Mouse (Mus musculus): ENCODE results near the gene Dmrt1. TPM values are rescaled to one million over a fixed set of nuclear protein-coding genes. Genes with fewer than 3 reads are reported as not detected.
A peak's percentile ranks its signal among the peaks of the same experiment; 100 is the strongest.

Gene Dmrt1
- polyA plus RNA-seq, 1 experiment from 2014 or later = not detected

- no peak overlapping the region for H3K4me3 ChIP-seq (ENCODE audit: low read depth, low read length)
- H3K27me3 ChIP-seq (replicated peaks; ENCODE audit: control insufficient read depth, insufficient read depth, low read length) = peaks cover 26% of the 10 kb centered on the region
- no peak for ATAC-seq (replicated peaks; ENCODE audit: low FRiP score, low TSS enrichment, low read depth)
- no peaks in the 10 kb centered on the region for H3K36me3 ChIP-seq (ENCODE audit: control insufficient read depth, insufficient read depth, low read length)
- 23% methylated on average over 2 of the region's 2 CpGs for WGBS
- no peak for DNase-seq (ENCODE audit: low spot score)
- H3K9me3 ChIP-seq (ENCODE audit: control insufficient read depth, low read length) = no peaks in the 10 kb centered on the region
- no peak overlapping the region for H3K9ac ChIP-seq (ENCODE audit: low read length)
- H3K27ac ChIP-seq (ENCODE audit: low read depth) = no peak overlapping the region
- H3K4me2 ChIP-seq (ENCODE audit: low read length) = no peak overlapping the region
- H3K4me1 ChIP-seq (replicated peaks; ENCODE audit: control insufficient read depth, insufficient read depth, low read length) = 0 out of 2 replicates have a peak, but pooled peaks cover 4% of the 10 kb centered on the region
These were observed 16.9 kb upstream of the Dmrt1 start for GRCm38 (mm10) chr19:25488546-25488945.

- ATAC-seq (replicated peaks; ENCODE audit: low FRiP score, low TSS enrichment, low read depth) = no peak
These were observed 15.9 kb upstream of the Dmrt1 start for GRCm38 (mm10) chr19:25489546-25489945.

GRCm38 (mm10) chr19:25497434-25497833 lies 8.0 kb upstream of the Dmrt1 start:
- no peak for ATAC-seq (replicated peaks; ENCODE audit: low FRiP score, low TSS enrichment, low read depth)
- H3K4me3 ChIP-seq (ENCODE audit: low read depth, low read length) = no peak overlapping the region

More at GRCm38 (mm10) chr19:25489546-25489945, 15.9 kb upstream of the Dmrt1 start:
- Histone ChIP-seq H3K4me2 (ENCODE audit: low read length) (no peak overlapping the region), H3K9ac (ENCODE audit: low read length) (no peak overlapping the region), H3K4me1 (replicated peaks; ENCODE audit: control insufficient read depth, insufficient read depth, low read length) (0 out of 2 replicates have a peak, but pooled peaks cover 4% of the 10 kb centered on the region), H3K36me3 (ENCODE audit: control insufficient read depth, insufficient read depth, low read length) (no peaks in the 10 kb centered on the region), H3K9me3 (ENCODE audit: control insufficient read depth, low read length) (no peaks in the 10 kb centered on the region), H3K27me3 (replicated peaks; ENCODE audit: control insufficient read depth, insufficient read depth, low read length) (peaks cover 26% of the 10 kb centered on the region), H3K27ac (ENCODE audit: low read depth) (no peak overlapping the region), H3K4me3 (ENCODE audit: low read depth, low read length) (no peak overlapping the region)
- DNase-seq (ENCODE audit: low spot score) = no peak
- 52% methylated on average over 2 of the region's 2 CpGs for WGBS

DNA sequence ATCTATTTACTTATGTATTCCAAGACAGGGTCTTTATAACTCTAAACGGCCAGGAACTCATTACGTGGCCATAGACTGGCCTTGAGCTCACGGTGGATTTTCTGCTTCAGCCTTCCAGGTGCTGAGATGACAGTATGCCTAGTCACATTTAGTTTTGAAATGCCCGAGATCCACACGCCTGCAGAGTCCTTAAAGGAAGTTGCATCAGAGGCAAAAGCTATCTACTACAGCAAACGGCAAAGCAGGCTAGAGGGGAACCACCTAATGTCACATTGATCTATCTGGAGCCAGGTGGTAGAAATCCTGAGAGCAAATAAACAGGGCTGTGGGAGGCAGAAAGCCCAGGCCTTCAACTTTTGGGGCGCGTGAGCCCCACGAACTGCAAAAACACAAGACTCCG lies 540 bp upstream of the Dmrt1 start:
- Histone ChIP-seq H3K27me3 (replicated peaks; ENCODE audit: control insufficient read depth, insufficient read depth, low read length) (peaks cover 74% of the 10 kb centered on the region), H3K36me3 (ENCODE audit: control insufficient read depth, insufficient read depth, low read length) (no peaks in the 10 kb centered on the region), H3K4me1 (replicated peaks; ENCODE audit: control insufficient read depth, insufficient read depth, low read length) (peaks cover 7% of the 10 kb centered on the region; the same call in 1 of the 2 replicates), H3K27ac (ENCODE audit: low read depth) (no peak overlapping the region), H3K9ac (ENCODE audit: low read length) (no peak overlapping the region), H3K9me3 (ENCODE audit: control insufficient read depth, low read length) (0 out of 2 replicates have a peak, but pooled peaks cover 2% of the 10 kb centered on the region), H3K4me2 (ENCODE audit: low read length) (no peak overlapping the region), H3K4me3 (ENCODE audit: low read depth, low read length) (no peak overlapping the region)
- DNase-seq (ENCODE audit: low spot score) (no peak), ATAC-seq (replicated peaks; ENCODE audit: low FRiP score, low TSS enrichment, low read depth) (no peak)
- WGBS = 28% methylated on average over 10 of the region's 10 CpGs

More at GRCm38 (mm10) chr19:25497434-25497833, 8.0 kb upstream of the Dmrt1 start:
- DNase-seq (ENCODE audit: low spot score) = no peak
- no peak overlapping the region for H3K4me2 ChIP-seq (ENCODE audit: low read length)
- peaks cover 3% of the 10 kb centered on the region; the same call in 1 of the 2 replicates for H3K27me3 ChIP-seq (replicated peaks; ENCODE audit: control insufficient read depth, insufficient read depth, low read length)
- H3K9me3 ChIP-seq (ENCODE audit: control insufficient read depth, low read length) = no peaks in the 10 kb centered on the region
- H3K36me3 ChIP-seq (ENCODE audit: control insufficient read depth, insufficient read depth, low read length) = no peaks in the 10 kb centered on the region
- 69% methylated on average over 6 of the region's 6 CpGs for whole genome bisulfite sequencing
- no peaks in the 10 kb centered on the region for H3K4me1 ChIP-seq (replicated peaks; ENCODE audit: control insufficient read depth, insufficient read depth, low read length)
- H3K9ac ChIP-seq (ENCODE audit: low read length) = no peak overlapping the region
- no peak overlapping the region for H3K27ac ChIP-seq (ENCODE audit: low read depth)

DNA sequence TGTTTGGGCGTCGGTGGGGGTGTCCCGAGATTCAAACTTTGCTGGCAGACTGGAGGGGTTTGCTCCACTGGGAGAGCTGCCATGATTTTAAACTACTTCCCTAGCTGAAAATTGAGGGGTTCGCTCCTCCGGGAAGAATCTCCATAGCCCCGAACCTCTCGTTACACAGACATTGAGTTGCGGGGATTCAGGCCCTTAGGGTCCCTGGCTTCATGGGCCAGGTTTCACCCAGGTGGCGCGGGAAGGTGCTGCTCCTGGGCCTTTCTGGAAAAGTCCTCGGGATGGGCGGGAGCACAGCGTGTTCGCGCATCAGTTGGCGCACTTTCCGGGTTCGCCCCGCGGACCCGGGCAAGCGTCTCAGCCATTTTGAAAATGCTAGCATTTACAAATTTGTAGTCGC lies 1.2 kb downstream of the Dmrt1 start:
- 3% methylated on average over 23 of the region's 23 CpGs for WGBS
- Histone ChIP-seq H3K9ac (ENCODE audit: low read length) (no peak overlapping the region), H3K36me3 (ENCODE audit: control insufficient read depth, insufficient read depth, low read length) (no peaks in the 10 kb centered on the region), H3K27me3 (replicated peaks; ENCODE audit: control insufficient read depth, insufficient read depth, low read length) (peaks cover 71% of the 10 kb centered on the region), H3K4me3 (ENCODE audit: low read depth, low read length) (no peak overlapping the region), H3K27ac (ENCODE audit: low read depth) (no peak overlapping the region), H3K9me3 (ENCODE audit: control insufficient read depth, low read length) (0 out of 2 replicates have a peak, but pooled peaks cover 2% of the 10 kb centered on the region), H3K4me2 (ENCODE audit: low read length) (peak overlapping the region; percentile 34; the same call in 1 of the 2 replicates), H3K4me1 (replicated peaks; ENCODE audit: control insufficient read depth, insufficient read depth, low read length) (peaks cover 7% of the 10 kb centered on the region; the same call in 1 of the 2 replicates)
- DNase-seq (ENCODE audit: low spot score) (peak; percentile 70), ATAC-seq (replicated peaks; ENCODE audit: low FRiP score, low TSS enrichment, low read depth) (no peak)

DNA sequence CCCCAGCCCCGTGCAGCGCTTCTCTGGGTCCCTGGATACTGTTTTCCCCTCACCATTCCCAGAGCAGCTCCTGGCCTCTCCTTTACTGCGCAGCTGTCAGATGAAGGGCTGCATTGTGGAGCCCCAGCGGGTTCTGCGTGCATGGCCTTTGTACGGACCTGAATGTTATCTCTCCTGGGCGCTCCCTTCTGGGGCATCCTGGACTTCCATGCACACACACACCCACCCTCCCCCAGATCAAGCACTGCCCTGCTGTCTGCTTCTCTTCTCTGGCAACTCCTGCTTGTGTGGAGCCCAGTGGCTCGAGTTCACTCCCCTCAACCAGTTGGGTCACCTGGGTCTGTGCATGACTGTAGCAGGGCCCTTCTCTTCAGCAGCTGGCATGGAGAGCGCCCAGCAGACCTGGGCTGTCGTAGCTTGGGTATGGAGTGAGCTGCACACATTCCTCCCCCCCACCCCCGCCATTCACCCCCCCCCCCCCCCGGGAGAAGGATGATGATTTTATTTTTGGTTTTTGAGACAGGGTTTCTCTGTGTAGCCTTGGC lies 9.6 kb downstream of the Dmrt1 start:
- DNase-seq (ENCODE audit: low spot score) (no peak), ATAC-seq (replicated peaks; ENCODE audit: low FRiP score, low TSS enrichment, low read depth) (0 out of 2 replicates have a peak, but pooled peaks have one; percentile 62)
- H3K27ac ChIP-seq (ENCODE audit: low read depth) = no peak overlapping the region
- 42% methylated on average over 12 of the region's 12 CpGs for WGBS
- H3K9ac ChIP-seq (ENCODE audit: low read length) = no peak overlapping the region
- H3K27me3 ChIP-seq (replicated peaks; ENCODE audit: control insufficient read depth, insufficient read depth, low read length) = peaks cover 9% of the 10 kb centered on the region; the same call in 1 of the 2 replicates
- H3K36me3 ChIP-seq (ENCODE audit: control insufficient read depth, insufficient read depth, low read length) = no peaks in the 10 kb centered on the region
- H3K9me3 ChIP-seq (ENCODE audit: control insufficient read depth, low read length) = no peaks in the 10 kb centered on the region
- no peak overlapping the region for H3K4me3 ChIP-seq (ENCODE audit: low read depth, low read length)
- H3K4me2 ChIP-seq (ENCODE audit: low read length) = no peak overlapping the region
- H3K4me1 ChIP-seq (replicated peaks; ENCODE audit: control insufficient read depth, insufficient read depth, low read length) = no peaks in the 10 kb centered on the region

GRCm38 (mm10) chr19:25524156-25524555 lies 18.7 kb downstream of the Dmrt1 start:
- Histone ChIP-seq H3K4me1 (replicated peaks; ENCODE audit: control insufficient read depth, insufficient read depth, low read length) (no peaks in the 10 kb centered on the region), H3K36me3 (ENCODE audit: control insufficient read depth, insufficient read depth, low read length) (no peaks in the 10 kb centered on the region), H3K9ac (ENCODE audit: low read length) (no peak overlapping the region), H3K4me3 (ENCODE audit: low read depth, low read length) (no peak overlapping the region), H3K27me3 (replicated peaks; ENCODE audit: control insufficient read depth, insufficient read depth, low read length) (no peaks in the 10 kb centered on the region), H3K4me2 (ENCODE audit: low read length) (no peak overlapping the region), H3K9me3 (ENCODE audit: control insufficient read depth, low read length) (no peaks in the 10 kb centered on the region), H3K27ac (ENCODE audit: low read depth) (no peak overlapping the region)
- WGBS = 79% methylated on average over 6 of the region's 6 CpGs
- ATAC-seq (replicated peaks; ENCODE audit: low FRiP score, low TSS enrichment, low read depth) = no peak
- no peak for DNase-seq (ENCODE audit: low spot score)

DNA sequence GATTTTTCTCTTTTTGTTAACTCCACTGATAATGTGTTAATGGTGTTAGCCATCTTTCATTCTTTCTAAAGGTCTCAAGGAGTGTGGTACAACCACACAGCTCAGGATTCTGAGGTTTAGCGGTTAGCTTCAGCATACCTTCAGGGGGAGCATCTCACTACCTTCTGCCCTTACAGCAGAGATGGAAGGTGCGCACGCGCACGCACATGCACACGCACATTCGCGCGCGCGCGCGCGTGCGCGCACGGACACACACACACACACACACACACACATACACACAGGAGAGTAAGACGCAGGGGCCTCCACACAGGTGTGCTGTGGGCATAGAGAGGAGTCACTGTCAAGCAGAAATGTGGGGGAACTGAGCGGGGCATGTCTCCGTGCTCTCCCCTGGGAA lies 20.3 kb downstream of the Dmrt1 start:
- Histone ChIP-seq H3K4me1 (replicated peaks; ENCODE audit: control insufficient read depth, insufficient read depth, low read length) (no peaks in the 10 kb centered on the region), H3K9me3 (ENCODE audit: control insufficient read depth, low read length) (no peaks in the 10 kb centered on the region), H3K9ac (ENCODE audit: low read length) (no peak overlapping the region), H3K27me3 (replicated peaks; ENCODE audit: control insufficient read depth, insufficient read depth, low read length) (no peaks in the 10 kb centered on the region), H3K4me3 (ENCODE audit: low read depth, low read length) (no peak overlapping the region), H3K36me3 (ENCODE audit: control insufficient read depth, insufficient read depth, low read length) (no peaks in the 10 kb centered on the region), H3K4me2 (ENCODE audit: low read length) (no peak overlapping the region), H3K27ac (ENCODE audit: low read depth) (no peak overlapping the region)
- ATAC-seq (replicated peaks; ENCODE audit: low FRiP score, low TSS enrichment, low read depth) (no peak), DNase-seq (ENCODE audit: low spot score) (no peak)
- 97% methylated on average over 20 of the region's 20 CpGs for WGBS

GRCm38 (mm10) chr19:25529673-25530072 lies 24.3 kb downstream of the Dmrt1 start:
- Histone ChIP-seq H3K9ac (ENCODE audit: low read length) (no peak overlapping the region), H3K4me1 (replicated peaks; ENCODE audit: control insufficient read depth, insufficient read depth, low read length) (no peaks in the 10 kb centered on the region), H3K9me3 (ENCODE audit: control insufficient read depth, low read length) (0 out of 2 replicates have a peak, but pooled peaks cover 3% of the 10 kb centered on the region), H3K36me3 (ENCODE audit: control insufficient read depth, insufficient read depth, low read length) (no peaks in the 10 kb centered on the region), H3K4me3 (ENCODE audit: low read depth, low read length) (no peak overlapping the region), H3K4me2 (ENCODE audit: low read length) (no peak overlapping the region), H3K27ac (ENCODE audit: low read depth) (no peak overlapping the region), H3K27me3 (replicated peaks; ENCODE audit: control insufficient read depth, insufficient read depth, low read length) (no peaks in the 10 kb centered on the region)
- whole genome bisulfite sequencing = 77% methylated on average over 12 of the region's 12 CpGs
- no peak for ATAC-seq (replicated peaks; ENCODE audit: low FRiP score, low TSS enrichment, low read depth)
- no peak for DNase-seq (ENCODE audit: low spot score)
